Mouse (Mus musculus): ENCODE measurements at regions not wholly inside any gene's neighbourhood (a gene's known extent, or its start where the extent isn't known, plus 50 kb on each side); places are given as distances from the start of the nearest gene placed in this dataset.

DNA sequence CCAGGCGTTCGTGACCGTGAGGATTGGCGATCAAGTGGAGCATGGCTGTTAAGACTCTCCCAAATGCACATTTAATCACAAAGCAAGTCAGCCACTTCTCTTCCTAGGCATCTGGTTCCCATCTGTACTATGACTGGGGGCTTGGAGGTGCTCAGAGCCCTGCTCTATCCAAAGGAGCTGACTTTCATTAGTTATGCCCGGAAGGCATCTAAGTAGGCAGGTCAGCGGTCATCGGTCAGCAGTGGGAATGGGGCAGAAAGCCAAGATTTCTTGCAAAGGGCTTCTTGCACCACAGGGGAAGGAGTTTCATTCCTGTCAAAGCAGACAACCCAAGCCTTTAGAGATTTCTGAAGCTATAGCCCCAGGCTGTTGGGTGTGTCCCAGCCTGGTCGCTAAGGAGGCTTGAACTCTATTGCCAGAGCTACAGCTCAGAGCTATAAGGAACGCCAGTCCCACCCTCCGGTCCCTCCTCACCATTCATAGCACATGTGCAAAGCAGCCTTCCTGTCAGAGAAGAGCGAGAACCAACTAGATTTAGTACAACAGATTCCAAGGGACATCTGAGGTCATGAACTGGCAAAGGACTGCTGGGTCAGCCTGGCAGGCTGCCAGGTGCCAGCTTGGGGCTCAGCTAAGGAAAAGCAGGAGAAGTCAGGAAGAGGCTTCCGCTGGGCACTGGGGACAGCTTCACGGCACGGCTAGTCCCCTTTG is 175.6 kb downstream of the Fam43a start:
- peak; percentile 39 for DNase-seq (ENCODE audit: low read depth, low spot score)

- DNase-seq (ENCODE audit: low read depth, low spot score): no peak
Measured at GRCm38 (mm10) chr16:30775740-30776700, 176.5 kb downstream of the Fam43a start.

GRCm38 (mm10) chr16:30777416-30777815 is 177.9 kb downstream of the Fam43a start:
- no peak for DNase-seq (ENCODE audit: low read depth, low spot score)

- DNase-seq (ENCODE audit: low read depth, low spot score): no peak
Measured at GRCm38 (mm10) chr16:30778078-30778477, 178.6 kb downstream of the Fam43a start.

- no peak for DNase-seq (ENCODE audit: low read depth, low spot score)
Measured at GRCm38 (mm10) chr16:30778945-30779344, 179.4 kb downstream of the Fam43a start.

GRCm38 (mm10) chr16:30784261-30784660 is 184.7 kb downstream of the Fam43a start:
- no peak for DNase-seq (ENCODE audit: low read depth, low spot score)

DNA sequence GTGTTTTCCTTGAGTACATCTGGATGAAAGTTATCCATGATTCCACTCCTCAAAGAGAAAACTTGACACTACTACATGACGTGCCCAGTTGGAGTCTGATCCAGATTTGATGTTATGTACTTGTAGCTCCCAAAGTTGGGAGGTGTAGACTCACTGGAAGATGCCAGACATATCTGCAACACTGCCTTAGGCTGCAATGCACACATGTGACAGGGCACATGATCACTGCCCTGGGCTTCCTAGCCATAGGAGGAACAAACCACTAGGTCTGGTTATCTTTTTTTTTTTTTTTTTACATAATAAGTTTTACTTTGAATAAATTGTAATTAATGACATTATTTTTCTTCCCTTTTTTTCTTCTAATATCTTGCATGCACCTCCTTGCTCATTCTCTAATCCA is 185.4 kb downstream of the Fam43a start:
- DNase-seq (ENCODE audit: low read depth, low spot score): no peak

DNA sequence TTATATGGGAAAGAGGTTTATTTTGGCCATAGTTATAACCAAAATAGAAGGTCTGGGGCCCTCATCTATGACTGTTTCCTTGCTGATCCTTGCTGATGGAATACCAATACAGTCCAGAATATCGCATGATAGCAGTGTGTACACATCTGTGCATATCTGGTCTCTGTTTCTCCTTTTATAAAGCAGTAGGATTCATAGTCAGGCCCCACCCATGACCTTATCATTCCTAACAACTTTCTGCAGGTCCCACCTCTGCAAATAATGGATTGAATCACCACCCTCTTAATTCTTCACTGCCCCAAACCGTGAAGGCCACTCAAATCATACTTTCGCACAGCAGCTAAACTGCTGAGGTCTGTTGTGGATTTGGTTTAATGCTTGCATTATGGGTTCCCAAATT is 186.5 kb downstream of the Fam43a start:
- DNase-seq (ENCODE audit: low read depth, low spot score): no peak

DNA sequence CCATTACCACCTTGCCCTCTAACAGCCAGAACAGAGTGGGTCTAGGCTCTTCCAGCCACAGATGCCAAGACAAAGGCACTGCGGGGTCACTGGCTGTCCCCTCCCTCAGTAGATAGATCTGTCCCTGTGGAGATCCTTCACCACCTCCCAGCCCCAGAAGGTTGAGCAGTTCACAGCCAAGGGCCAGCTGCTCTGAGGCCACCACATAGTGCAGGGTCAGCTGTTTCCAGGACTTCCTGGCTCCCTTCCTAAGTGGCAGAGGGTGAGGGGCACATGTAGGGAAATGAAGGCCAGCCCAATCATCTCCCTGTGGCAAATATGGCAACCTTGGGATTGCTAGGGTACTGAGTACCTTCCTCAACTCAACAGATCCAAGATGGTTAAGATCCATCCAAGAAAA is 187.8 kb downstream of the Fam43a start:
- DNase-seq (ENCODE audit: low read depth, low spot score): no peak

GRCm38 (mm10) chr16:30788321-30788781 is 188.8 kb downstream of the Fam43a start:
- no peak for DNase-seq (ENCODE audit: low read depth, low spot score)

DNA sequence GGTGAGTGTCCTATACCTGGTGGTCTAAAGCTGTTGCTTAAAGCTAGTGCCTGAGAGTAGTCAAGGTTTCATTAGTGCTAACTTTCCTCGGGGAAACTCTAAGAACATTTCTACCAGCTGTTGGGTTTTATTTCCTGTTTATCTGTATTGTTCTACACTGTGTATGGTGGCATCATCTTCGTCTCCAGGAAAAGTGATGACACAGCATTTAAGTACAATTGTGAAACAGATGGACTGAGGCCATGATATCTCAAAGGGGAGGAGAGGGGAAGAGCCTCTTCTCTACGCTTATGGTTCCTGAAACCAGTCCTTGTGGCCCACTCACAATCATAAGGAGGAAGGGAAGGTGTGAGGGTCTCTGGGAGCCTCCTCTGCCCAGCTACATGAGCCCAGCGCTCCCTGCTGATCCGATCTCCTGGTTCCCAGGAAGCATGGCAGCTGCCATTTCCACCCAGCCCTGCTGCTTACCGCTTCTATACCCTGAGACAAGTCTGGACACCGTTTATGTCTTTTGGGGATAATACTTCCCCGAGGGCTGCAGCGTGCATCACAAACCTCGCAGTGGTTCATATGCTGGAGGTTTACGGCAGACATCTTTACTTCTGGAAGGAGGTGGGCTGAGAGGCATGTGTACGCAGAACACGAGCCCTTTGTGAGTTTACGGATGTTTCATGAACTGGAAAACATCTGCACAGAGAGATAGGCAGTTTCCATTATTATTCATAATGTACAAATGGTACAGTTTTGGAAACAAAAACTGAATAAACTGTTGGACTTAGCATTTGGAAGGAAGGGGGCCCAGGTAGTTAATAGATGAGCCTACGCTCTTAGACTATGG is 189.6 kb downstream of the Fam43a start:
- no peak for DNase-seq (ENCODE audit: low read depth, low spot score)

DNA sequence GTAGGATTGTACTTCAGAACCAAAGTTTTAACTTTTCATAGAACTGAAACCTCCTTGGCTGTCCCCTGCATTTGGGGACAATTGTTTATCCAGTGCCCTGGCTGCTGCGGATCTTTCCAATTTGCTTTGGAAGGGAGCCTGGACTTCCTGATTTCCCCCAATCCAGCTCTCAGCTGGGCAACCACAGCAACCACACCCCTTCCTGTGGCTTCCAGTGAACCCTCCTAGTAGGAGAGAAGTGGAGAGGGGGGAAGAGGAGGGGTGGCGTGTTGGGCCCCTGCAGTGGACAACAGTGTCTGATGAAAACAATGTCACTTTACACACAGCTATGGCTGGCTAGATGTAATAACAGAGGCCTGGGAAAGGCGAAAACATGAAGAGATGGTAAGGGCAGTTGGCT is 190.5 kb downstream of the Fam43a start:
- no peak for DNase-seq (ENCODE audit: low read depth, low spot score)

DNA sequence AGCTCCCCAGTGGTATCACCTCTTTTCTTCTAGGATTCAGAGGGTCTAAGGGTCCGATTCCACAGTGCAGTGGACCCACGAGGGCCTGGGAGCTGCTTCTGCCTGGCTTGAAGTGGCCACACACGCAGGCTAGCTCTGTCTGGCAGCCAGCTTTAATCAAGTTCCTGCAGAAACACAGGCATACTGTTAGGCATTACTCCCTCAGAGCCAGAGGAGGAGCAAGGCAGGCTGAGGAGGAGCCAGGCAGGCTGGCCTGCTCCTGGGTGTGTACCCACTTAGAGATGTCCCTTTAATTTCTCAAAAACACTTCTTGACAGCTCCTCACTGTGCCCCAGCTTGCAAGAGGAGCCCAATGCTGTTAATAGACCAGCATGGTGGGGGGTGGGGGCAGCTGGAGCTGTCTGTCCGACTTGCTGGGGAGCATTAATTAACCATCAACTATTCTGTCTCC is 191.1 kb downstream of the Fam43a start:
- DNase-seq (ENCODE audit: low read depth, low spot score): no peak

DNA sequence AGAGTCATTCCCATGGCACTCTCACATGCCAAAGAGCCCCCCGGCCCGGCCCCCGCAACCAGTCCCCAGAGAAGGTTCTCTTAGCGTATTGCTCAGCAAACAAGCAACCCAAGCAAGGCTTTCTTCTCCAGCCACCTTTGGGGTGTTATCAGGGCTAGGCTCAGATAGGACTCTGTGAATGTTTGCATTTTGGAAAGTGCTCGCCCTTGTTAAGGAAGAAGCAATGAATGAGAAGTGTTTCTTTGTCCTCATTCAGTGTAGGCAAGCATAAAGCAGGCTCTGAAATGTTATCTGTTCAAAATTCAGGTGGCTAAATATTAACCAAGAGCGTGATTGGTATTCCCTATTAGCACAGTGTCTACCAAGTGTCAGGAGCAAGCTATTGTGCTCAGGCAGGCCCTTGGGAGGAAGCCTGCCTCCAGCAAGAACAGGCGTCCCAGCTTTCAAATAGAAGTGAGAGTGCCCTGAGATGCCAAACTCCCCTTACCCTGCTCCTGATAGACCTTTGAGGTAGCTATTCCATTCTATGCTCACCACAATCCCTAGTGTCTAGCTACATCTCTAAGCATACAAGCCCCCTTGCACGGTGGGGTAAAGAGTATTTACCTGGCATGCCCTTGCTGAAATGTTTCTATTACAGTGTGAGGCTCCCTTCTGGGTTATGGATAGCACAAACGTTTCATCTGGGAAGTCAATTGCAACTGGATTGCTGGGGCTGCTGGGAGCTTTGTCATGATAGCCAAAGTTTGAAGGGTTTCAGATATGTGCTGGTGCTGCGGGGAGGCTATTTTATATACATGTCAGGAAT is 191.7 kb downstream of the Fam43a start:
- no peak for DNase-seq (ENCODE audit: low read depth, low spot score)

- DNase-seq (ENCODE audit: low read depth, low spot score): no peak
Measured at GRCm38 (mm10) chr16:30792738-30793377, 193.3 kb downstream of the Fam43a start.

DNA sequence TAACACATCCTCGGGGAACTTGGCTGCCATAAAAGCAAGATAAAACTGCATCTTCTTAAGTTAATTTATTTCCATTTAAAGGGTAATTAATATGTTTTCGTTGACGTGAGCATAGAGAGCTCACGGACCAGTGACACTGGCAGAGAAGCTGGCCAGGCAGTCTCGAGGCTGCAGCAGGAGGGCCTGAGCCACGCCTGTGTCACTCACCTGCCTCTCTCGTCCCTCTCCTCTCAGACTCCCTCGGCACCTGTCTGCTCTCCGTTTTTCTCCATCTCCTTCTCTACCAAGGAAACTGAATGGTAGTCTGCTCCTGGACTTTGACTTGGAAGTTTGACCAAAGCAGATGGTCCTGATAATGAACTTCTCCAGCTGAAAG is 193.8 kb downstream of the Fam43a start:
- no peak for DNase-seq (ENCODE audit: low read depth, low spot score)

DNA sequence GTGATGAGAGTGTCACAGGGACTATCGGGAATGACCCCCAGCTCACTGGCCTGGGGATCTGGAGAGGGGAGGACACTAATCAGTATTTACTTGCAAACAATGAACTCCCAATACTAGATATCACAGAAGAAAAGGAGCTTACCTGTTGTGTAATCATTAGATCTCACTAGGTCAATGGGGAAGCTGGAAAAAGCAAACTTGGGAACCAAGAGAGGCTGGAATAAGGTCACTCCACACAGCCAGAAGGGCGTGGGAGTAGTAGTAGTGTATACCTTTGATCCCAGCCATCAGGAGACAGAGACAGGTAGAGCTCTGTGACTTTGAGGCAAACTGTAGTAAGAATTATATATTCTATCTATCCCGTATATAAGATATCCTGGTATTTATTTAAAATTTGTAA is 194.3 kb downstream of the Fam43a start:
- DNase-seq (ENCODE audit: low read depth, low spot score): no peak

- no peak for DNase-seq (ENCODE audit: low read depth, low spot score)
Measured at GRCm38 (mm10) chr16:30795501-30795904, 196.0 kb downstream of the Fam43a start.

DNA sequence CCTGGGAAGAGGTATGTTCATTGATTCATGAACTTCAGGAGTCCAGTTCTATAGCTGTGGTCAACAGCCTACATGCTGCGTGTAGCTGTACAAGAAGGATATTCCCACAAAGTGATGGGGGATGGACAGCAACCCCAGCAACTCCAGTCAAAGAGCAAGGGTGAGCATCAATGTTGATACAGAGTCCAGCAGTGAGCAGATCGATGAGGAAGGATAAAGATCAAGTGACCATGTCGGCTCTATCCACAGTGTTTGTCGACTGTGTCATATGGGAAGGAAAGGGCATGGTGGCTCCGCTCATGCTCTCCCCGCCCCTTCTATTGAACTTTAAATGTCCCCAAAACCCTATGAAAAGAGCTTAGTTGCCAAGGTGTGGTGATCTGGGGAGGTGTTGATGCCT is 196.6 kb downstream of the Fam43a start:
- DNase-seq (ENCODE audit: low read depth, low spot score): no peak

- DNase-seq (ENCODE audit: low read depth, low spot score): no peak
Measured at GRCm38 (mm10) chr16:30797006-30797405, 197.5 kb downstream of the Fam43a start.
